Mouse (Mus musculus) ovary, adult 18-20 months (tissue): ENCODE results near the gene Orc5.
"Not testable (repeated sequence)": the region's sequence is repeated elsewhere in the genome, so short reads cannot be mapped to it uniquely, and the experiment has no call there.

Experiments used
- DNase-seq: peaks from one replicate; pipeline ENCODE4 v3.0.0; 2022; ENCODE audit warnings: low spot score, mixed read lengths

Orc5 gene

DNA sequence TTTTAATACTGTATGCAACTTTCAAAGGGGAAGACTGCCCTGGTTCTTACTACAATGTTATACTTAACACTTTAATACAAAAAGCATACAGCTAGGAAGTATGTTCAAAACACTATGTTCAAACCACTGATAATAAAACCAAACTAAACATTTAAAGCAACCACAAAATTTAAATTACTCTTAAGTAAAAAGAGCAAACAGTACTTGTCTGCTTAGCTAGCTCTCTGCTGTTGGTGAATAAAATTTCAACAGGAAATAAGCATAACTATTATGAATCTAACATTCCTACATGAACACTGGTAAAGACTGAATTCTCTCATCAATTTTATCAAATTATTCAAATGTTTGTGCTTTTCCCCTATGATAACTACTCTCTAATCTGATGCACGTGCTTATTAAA, 13.5 kb downstream of the Orc5 start:
- DNase-seq = no peak

DNA sequence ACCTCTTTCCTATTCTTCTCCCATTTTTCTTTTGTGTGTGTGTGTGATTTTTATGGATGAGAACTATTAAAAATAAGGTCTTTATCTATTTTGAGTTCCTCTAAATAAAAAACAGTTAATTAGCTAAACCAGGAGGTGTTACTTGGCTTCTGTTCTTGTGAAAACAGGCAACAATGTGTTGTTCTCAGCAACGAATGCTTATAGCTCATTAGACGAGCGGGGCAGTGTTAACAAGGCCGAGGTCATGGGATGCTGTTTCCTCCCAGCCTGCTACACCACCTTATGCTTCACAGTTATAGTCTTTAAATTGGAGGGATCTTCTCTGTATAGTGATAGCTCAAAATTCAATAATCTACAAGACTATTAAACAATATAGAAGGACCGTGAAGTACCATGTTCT, 17.7 kb downstream of the Orc5 start:
- DNase-seq = no peak

DNA sequence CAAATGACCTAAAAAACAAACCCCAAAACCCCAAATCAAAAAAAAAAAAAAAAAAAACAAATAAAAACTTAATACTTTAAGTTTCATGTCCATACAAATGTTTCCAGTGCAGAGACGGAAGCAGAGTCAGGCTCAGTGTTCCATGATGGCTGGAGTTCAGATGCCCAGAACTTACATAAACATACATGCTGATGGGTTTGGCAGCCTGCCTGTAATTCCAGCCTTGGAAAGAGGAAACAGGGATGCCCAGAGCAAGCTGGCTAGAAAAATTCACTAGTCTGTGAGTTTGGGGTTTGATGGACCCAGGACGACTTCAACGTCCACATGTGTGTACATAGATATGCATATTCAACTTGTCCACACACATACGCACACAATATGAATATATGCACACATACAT, 27.6 kb downstream of the Orc5 start:
- DNase-seq = no peak

GRCm38 (mm10) chr5:22519708-22520107, 30.5 kb downstream of the Orc5 start:
- DNase-seq = no peak

DNA sequence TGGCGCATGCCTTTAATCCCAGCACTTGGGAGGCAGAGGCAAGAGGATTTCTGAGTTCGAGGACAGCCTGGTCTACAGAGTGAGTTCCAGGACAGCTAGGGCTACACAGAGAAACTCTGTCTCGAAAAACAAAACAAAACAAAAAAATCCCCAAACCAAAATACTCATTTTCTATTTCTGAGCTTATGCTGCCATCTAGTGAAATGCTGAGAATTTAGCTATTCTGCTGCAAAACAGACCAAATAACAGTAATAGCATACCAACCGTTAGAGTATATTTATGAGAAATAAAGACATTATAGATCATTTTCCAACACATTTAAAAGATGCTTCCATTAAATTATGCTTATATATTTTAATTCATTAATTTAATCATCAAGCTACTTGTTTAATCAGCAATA, 34.5 kb downstream of the Orc5 start:
- not testable (repeated sequence) for DNase-seq

GRCm38 (mm10) chr5:22514231-22514630, 36.0 kb downstream of the Orc5 start:
- DNase-seq = not testable (repeated sequence)

- not testable (repeated sequence) for DNase-seq
Measured at GRCm38 (mm10) chr5:22512579-22512978, 37.6 kb downstream of the Orc5 start.

- DNase-seq = no peak
Measured at GRCm38 (mm10) chr5:22511824-22512223, 38.4 kb downstream of the Orc5 start.

GRCm38 (mm10) chr5:22508560-22508959, 41.7 kb downstream of the Orc5 start:
- no peak for DNase-seq

- no peak for DNase-seq
Measured at GRCm38 (mm10) chr5:22499437-22499836, 50.8 kb downstream of the Orc5 start.

DNA sequence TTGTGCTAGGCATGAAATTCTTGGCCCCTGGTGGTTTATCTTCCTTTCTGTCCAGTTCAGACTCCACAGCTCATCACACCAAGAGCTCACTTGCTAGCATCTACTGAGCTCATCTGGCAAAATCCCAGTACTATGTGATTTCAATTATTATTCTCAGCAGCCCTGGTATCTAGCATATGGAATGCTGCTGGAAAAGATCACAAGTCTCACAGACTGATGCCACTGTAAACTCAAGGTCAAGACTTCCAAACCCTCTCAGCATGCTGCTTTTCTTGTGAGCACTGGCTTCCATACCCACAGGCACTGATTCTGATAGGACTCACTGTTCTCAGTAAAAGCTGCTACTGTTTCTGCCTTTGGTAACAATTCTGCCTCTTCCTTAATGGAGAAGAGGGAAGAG, 59.1 kb downstream of the Orc5 start:
- no peak for DNase-seq

DNA sequence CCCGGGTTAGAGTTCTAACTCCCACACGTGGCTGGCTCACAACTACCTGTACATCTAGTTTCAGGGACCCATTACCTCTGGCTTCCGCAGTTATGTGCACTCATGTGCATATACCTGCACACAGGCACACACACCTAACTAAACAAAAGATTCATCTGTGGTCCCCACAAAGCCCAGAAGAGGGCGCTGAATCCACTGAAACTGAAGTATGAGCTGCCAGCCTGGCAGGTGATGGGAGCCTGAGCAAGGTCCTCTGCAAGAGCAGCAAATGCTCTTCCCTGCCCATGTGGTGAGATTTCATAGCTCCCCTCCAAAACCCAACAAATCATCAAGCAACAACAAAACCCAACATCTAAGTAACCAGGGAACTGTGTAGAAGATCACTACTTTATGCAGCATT, 61.1 kb downstream of the Orc5 start:
- no peak for DNase-seq

DNA sequence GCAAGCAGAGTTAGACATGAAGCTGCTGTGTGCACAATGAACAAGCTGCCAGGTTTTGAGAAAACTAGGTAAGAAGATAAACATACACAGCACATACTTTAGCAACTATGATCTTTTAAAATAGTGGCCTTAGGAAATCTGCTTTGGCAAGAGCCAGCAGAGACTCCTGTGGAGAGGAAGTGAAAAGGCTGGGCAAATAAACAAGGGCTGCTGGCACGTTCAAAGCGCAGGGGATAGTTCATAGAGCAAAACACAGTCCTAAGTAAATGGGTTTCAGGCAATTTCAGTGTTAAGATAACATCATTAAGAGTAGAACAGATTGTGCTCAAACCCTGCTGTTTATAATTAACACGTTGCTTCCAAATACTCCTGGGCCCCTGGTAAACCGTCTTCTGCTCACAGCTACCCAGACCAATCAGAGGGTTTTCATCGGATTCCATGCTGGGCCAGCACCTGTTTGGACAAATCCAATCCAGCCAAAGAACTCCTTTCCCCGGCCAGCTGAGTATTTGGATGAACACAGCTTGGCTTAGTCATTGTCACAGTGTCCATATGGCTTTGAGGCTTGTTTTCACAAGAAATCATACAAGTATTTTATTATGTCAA, 63.5 kb downstream of the Orc5 start:
- DNase-seq = no peak

DNA sequence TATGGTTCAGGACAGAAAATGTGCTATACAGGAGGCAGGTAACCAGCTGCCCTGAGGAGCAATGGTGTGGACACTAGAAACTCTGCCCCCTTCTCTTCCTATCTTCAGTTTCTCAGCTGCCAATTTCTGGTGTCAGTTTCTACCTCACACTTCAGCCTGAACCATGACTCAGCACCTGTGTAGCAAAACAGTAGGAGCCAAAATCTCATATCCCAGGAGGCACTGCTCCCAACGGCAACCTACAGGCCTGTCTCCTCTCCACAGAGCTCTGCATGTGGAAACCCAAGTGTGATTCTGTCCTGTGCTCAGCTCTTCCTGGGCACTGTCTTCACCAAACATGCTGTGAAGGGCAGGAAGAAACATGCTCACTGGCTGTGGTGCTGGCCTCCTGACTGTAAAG, 64.5 kb downstream of the Orc5 start:
- no peak for DNase-seq

DNA sequence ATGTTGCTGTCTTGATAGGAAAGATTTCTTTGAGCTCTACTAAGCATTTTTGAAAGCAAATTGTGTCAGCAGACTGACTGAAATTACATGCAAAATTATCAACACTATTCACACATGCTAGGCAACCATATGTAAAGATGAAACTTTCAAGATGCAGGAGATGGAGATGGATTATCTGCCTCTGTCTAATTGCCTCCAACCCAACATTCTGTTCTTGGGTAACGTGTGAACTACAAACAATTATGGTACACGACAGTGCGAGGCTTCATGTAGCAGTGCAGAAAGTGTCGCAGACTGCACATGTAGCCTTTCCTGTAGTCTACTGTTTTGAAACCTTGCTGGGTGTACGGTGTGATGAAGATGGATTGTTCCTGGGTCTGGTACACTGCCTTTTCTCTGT, 67.7 kb downstream of the Orc5 start:
- DNase-seq = no peak

GRCm38 (mm10) chr5:22472445-22472844, 77.8 kb downstream of the Orc5 start:
- DNase-seq = not testable (repeated sequence)

- no peak for DNase-seq
Measured at GRCm38 (mm10) chr5:22471243-22471642, 79.0 kb downstream of the Orc5 start.

- DNase-seq = no peak
Measured at GRCm38 (mm10) chr5:22452871-22453661, 97.2 kb downstream of the Orc5 start.

GRCm38 (mm10) chr5:22452452-22452851, 97.8 kb downstream of the Orc5 start:
- no peak for DNase-seq

GRCm38 (mm10) chr5:22451764-22452163, 98.5 kb downstream of the Orc5 start:
- no peak for DNase-seq

DNA sequence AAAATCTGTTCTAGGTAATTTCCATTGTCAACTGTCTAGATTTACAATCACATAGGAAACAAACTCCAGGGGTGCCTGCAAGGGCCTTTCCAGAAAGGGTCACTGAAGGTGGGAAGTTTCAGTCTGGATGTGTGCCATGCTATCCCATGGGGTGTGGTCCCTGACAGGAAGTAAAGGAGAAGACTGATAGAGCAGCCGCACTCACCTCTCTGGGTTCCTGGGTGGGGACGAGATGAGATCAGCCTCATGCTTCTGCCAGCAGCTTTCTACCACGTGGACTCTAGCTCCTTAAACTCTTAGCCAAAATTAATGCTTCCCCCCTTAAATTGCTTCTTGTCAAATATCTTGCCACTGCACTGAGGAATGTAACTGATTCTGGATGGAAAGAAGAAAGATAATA, 100.7 kb downstream of the Orc5 start:
- DNase-seq = no peak
